Comparison of ENCODE assay signal across 8 mouse cellular contexts in genomic region chr16:3872216-3873047, GRCm38 (mm10). TPM values are rescaled to one million over a fixed set of nuclear protein-coding genes. Genes with fewer than 3 reads are reported as not detected.
DNase-seq lines count a peak whose midpoint lies in the region; ATAC-seq and TF ChIP-seq lines count a peak whose summit lies in the region.

Gene Naa60, plus strand, starts transcription at chr16:3872375.

- DNase-seq in ZHBTc4 (ENCODE audit: low read depth, low spot score): peak; percentile 99
- DNase-seq in gastrocnemius, adult 2 months: peak; percentile 93
- DNase-seq in hindbrain, postnatal 0 days (ENCODE audit: low spot score): peak; percentile 95
- DNase-seq in left cerebral cortex, adult 2 months (ENCODE audit: extremely low spot score in 1 of 2, low spot score in 2 of 2): peak; percentile 85 to 89
- peak; percentile 95 to 96 for DNase-seq in right cerebral cortex, postnatal 10 days (ENCODE audit: low spot score in 2 of 2)
- DNase-seq in urinary bladder, postnatal 25 days (ENCODE audit: low spot score): peak; percentile 82

- H3K4me1 ChIP-seq in hindbrain, postnatal 0 days (ENCODE audit: insufficient read depth, low read length): no peaks in the 10 kb centered on the region

- H3K4me3 ChIP-seq in gastrocnemius, adult 2 months: peak within 1 kb of the TSS; percentile 82
- peak within 1 kb of the TSS; percentile 49 for H3K4me3 ChIP-seq in hindbrain, postnatal 0 days (ENCODE audit: low read length)
- peak within 1 kb of the TSS; percentile 55 for H3K4me3 ChIP-seq in left cerebral cortex, adult 2 months

- peak within 1 kb of the TSS; percentile 95 for H3K4me2 ChIP-seq in hindbrain, postnatal 0 days (ENCODE audit: low read depth, low read length)

- no peaks in the 10 kb centered on the region for H3K36me3 ChIP-seq in hindbrain, postnatal 0 days (ENCODE audit: insufficient read depth, low read length)

- H3K9me3 ChIP-seq in hindbrain, postnatal 0 days (ENCODE audit: low read length): no peaks in the 10 kb centered on the region

- H3K27me3 ChIP-seq in hindbrain, postnatal 0 days (ENCODE audit: insufficient read depth, low read length): no peaks in the 10 kb centered on the region

- ATAC-seq in common myeloid progenitor, adult 5-6 weeks (replicated peaks; ENCODE audit: low read depth, poor library complexity, severe bottlenecking): peak; percentile 97
- peak; percentile 99 for ATAC-seq in hindbrain, postnatal 0 days
- ATAC-seq in megakaryocyte, adult 5-6 weeks (ENCODE audit: poor library complexity, severe bottlenecking): peak; percentile 99

- H3K27ac ChIP-seq in gastrocnemius, adult 2 months: peak within 1 kb of the TSS; percentile 86
- peak within 1 kb of the TSS; percentile 62; the same call in 1 of the 2 replicates for H3K27ac ChIP-seq in hindbrain, postnatal 0 days
- peak within 1 kb of the TSS; percentile 47 for H3K27ac ChIP-seq in left cerebral cortex, adult 2 months

- peak within 1 kb of the TSS; percentile 52 for H3K9ac ChIP-seq in hindbrain, postnatal 0 days (replicated peaks; ENCODE audit: low read length)

- no peak for TF ChIP-seq CTCF in gastrocnemius, adult 2 months (IDR thresholded peaks at IDR 0.05)
- TF ChIP-seq CTCF in hindbrain, postnatal 0 days (IDR thresholded peaks at IDR 0.05; ENCODE audit: low read depth): peak; percentile 7; the same call in 1 of the 2 replicates
- TF ChIP-seq CTCF in left cerebral cortex, adult 2 months (IDR thresholded peaks at IDR 0.05): no peak

- 5% methylated on average over 47 of the region's 47 CpGs for WGBS in hindbrain, postnatal 0 days

- intact Hi-C loops in gastrocnemius, adult 2 months (cut with DNase I): no loop called here
- intact Hi-C loops in left cerebral cortex, adult 2 months (cut with DNase I): loop anchor here (1.0 kb wide), 1 partner anchor 25 kb away; the partner anchor contains the start of gene Zfp174

RNA-seq across cellular contexts. Expression of gene Naa60, which starts in this region (rescaled TPM):
- 30.0 and 39.6 TPM in 2 replicates for total RNA-seq in common myeloid progenitor, adult 5-6 weeks (2017)
- 10 to 100 TPM; 29.7 to 45.7 TPM for total RNA-seq in gastrocnemius, adult 2 months (2021)
- total RNA-seq in hindbrain, postnatal 0 days (2014; rRNA removed): 76.7 and 89.6 TPM in 2 replicates
- polyA plus RNA-seq in hindbrain, postnatal 0 days (2015; fragmentation: Nextera tagmentation; extraction: Ambion mirVana): 85.7 and 91.6 TPM in 2 replicates
- total RNA-seq in left cerebral cortex, adult 2 months (2021): 100 to 1,000 TPM; 107 to 119 TPM
- total RNA-seq in megakaryocyte, adult 5-6 weeks (2015): 157 and 163 TPM in 2 replicates
- 61.0 and 64.2 TPM in 2 replicates for total RNA-seq in megakaryocyte, adult 5-6 weeks (2017)

Comparison
In these comparisons a context has a peak if more than half of its experiments do, and no peak if none do; other contexts are left out.
1. Peak in every context shown above with its lines: DNase-seq, ATAC-seq, H3K4me3 ChIP-seq and H3K27ac ChIP-seq.